Mouse (Mus musculus) kidney, embryonic 15.5 days (tissue): ENCODE measurements at regions not wholly inside any gene's neighbourhood (a gene's known extent, or its start where the extent isn't known, plus 50 kb on each side); places are given as distances from the start of the nearest gene placed in this dataset.

Experiments used
- ATAC-seq: fragments of 200-750 bp; cut with Nextera tagmentation; replicated peaks from 2 replicates; pipeline ENCODE4 v1.8.0; 2017; ENCODE audit warnings: moderate TSS enrichment; ENCODE audit not compliant: low FRiP score
- H3K27ac ChIP-seq: fragments of 300-500 bp; sonication (generic); 2 replicates; pipeline ENCODE4 v1.5.1; 2015; ENCODE audit warnings: mild to moderate bottlenecking, inconsistent platforms
- H3K27me3 ChIP-seq: fragments of 300-500 bp; sonication (generic); 2 replicates; pipeline ENCODE4 v1.6.1; 2015; ENCODE audit warnings: inconsistent platforms
- H3K36me3 ChIP-seq: fragments of 300-500 bp; sonication (generic); 2 replicates; pipeline ENCODE4 v1.6.1; 2015; ENCODE audit warnings: inconsistent platforms
- H3K4me1 ChIP-seq: fragments of 300-500 bp; sonication (generic); 2 replicates; pipeline ENCODE4 v1.6.1; 2015; ENCODE audit warnings: inconsistent platforms
- H3K4me2 ChIP-seq: fragments of 300-500 bp; sonication (generic); 2 replicates; pipeline ENCODE4 v1.6.1; 2015; ENCODE audit warnings: moderate library complexity, mild to moderate bottlenecking, inconsistent platforms
- H3K4me3 ChIP-seq: fragments of 300-500 bp; sonication (generic); replicated peaks from 2 replicates; pipeline ENCODE4 v1.5.1; 2015; ENCODE audit warnings: mild to moderate bottlenecking, inconsistent platforms
- H3K9ac ChIP-seq: fragments of 300-500 bp; sonication (generic); 2 replicates; pipeline ENCODE4 v1.6.1; 2015; ENCODE audit warnings: mild to moderate bottlenecking, inconsistent platforms
- H3K9me3 ChIP-seq: fragments of 300-500 bp; sonication (generic); replicated peaks from 2 replicates; pipeline ENCODE4 v1.6.1; 2016; ENCODE audit warnings: inconsistent platforms
- whole genome bisulfite sequencing: fragments of 180-500 bp; shearing (Covaris S2); methylation state at CpG from one replicate; pipeline ENCODE4 v1.1.7; 2015; ENCODE audit warnings: mixed read lengths; 5-methylcytosine and 5-hydroxymethylcytosine counted together

- no peak overlapping the region for H3K27ac ChIP-seq
- no peaks in the 10 kb centered on the region for H3K36me3 ChIP-seq
- no peak overlapping the region for H3K4me2 ChIP-seq
- 79% methylated on average over 4 of the region's 4 CpGs for WGBS
- H3K9me3 ChIP-seq, result no peaks in the 10 kb centered on the region
- ATAC-seq, result no peak
- no peaks in the 10 kb centered on the region for H3K4me1 ChIP-seq
- H3K27me3 ChIP-seq, result no peaks in the 10 kb centered on the region
- H3K9ac ChIP-seq, result no peak overlapping the region
- H3K4me3 ChIP-seq, result no peak overlapping the region
Observed at GRCm38 (mm10) chr3:40076824-40077223, 454.3 kb upstream of the Intu start.

- H3K4me2 ChIP-seq, result no peak overlapping the region
- ATAC-seq, result no peak
- H3K9ac ChIP-seq, result no peak overlapping the region
- no peak overlapping the region for H3K27ac ChIP-seq
- H3K36me3 ChIP-seq, result no peaks in the 10 kb centered on the region
- no peak overlapping the region for H3K4me3 ChIP-seq
- 77% methylated on average over 2 of the region's 2 CpGs for WGBS
- no peaks in the 10 kb centered on the region for H3K27me3 ChIP-seq
- no peaks in the 10 kb centered on the region for H3K9me3 ChIP-seq
- no peaks in the 10 kb centered on the region for H3K4me1 ChIP-seq
Observed at GRCm38 (mm10) chr3:40085116-40085515, 446.0 kb upstream of the Intu start.

DNA sequence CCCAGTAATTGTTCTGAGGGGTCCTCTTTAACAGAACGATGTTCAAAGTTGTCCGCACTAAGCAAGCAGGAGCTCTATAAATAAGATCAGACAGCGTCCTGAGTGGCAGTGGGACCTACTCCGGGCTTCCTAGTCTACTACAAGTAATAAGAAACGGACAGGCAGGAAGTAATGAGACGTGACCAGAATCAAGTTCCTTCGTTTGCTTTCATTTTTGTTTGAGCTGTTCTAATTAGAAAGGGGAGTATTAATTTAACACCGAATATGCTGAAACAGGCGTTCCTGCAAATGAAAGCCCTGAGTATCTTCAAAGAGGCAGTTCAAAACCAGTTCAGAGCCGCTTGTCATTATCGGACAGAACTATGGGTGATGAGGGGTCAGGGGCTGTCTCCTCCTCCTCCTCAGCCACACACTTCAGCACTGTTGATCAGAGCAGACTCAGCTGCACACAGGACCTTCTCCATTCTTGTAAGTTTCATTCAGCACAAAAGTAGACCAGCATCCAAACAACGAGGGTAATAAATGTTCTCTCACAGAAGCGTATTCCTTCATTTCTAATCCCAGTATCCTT lies 439.2 kb upstream of the Intu start:
- no peaks in the 10 kb centered on the region for H3K9me3 ChIP-seq
- WGBS, result 41% methylated on average over 13 of the region's 13 CpGs
- H3K4me1 ChIP-seq, result peaks cover 3% of the 10 kb centered on the region; the same call in 1 of the 2 replicates
- H3K36me3 ChIP-seq, result no peaks in the 10 kb centered on the region
- peak; percentile 56; the same call in 1 of the 2 replicates for ATAC-seq
- peak overlapping the region; percentile 22 for H3K4me3 ChIP-seq
- H3K9ac ChIP-seq, result no peak overlapping the region
- H3K27me3 ChIP-seq, result no peaks in the 10 kb centered on the region
- H3K27ac ChIP-seq, result no peak overlapping the region
- H3K4me2 ChIP-seq, result peak overlapping the region; percentile 44

DNA sequence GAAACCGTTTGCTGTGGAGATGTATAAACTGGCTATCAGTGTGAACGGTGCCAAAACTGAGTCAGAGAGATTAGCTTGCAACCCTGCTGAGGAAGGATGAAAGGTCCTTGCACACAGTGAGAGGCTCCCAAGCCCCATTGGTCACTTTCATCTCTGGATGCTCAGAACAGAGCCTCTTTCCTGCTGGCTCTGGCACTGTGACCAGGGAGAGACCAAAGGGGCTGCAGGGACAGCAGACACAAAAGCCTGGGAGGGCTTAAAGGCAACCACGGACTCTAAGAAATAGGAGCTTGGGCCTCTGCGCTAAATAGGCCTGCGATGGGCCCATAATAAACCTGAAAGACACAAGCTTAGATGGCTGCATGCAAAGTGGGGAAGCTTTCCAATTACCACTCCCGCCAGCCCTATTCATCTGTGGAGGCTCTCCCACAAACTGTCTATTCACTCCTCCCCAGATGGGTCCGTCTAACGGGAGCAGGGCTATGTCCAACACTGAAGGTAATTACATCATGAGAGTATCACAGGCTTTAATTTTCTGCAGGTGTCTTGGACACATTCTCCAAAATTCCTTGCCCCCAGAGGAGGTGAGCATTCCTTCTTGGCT lies 438.2 kb upstream of the Intu start:
- 67% methylated on average over 8 of the region's 8 CpGs for WGBS
- Histone ChIP-seq H3K4me1 (peaks cover 3% of the 10 kb centered on the region; the same call in 1 of the 2 replicates), H3K4me2 (no peak overlapping the region), H3K9me3 (no peaks in the 10 kb centered on the region), H3K36me3 (no peaks in the 10 kb centered on the region), H3K27me3 (no peaks in the 10 kb centered on the region), H3K27ac (no peak overlapping the region), H3K9ac (no peak overlapping the region), H3K4me3 (no peak overlapping the region)
- ATAC-seq, result no peak

DNA sequence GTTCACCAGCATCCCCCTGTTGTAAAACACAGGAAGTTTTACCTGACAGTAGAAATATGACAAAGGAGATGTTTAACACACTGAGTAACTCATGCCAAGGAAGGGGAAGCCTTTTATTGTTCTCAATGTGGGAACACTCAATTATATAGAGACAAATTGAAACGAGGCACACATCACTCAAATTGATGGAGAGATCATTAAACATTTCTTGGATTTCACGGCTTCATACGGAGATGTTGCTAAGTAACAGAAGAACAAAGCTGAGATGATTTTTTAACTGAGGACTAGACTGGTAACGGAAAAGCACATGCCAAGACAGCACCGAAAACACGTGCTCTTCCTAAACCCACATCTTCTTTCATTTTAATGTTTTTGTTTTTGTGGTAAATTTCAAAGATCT lies 437.0 kb upstream of the Intu start:
- ATAC-seq, result no peak
- Histone ChIP-seq H3K9me3 (no peaks in the 10 kb centered on the region), H3K27ac (no peak overlapping the region), H3K4me3 (no peak overlapping the region), H3K9ac (no peak overlapping the region), H3K4me2 (no peak overlapping the region), H3K36me3 (no peaks in the 10 kb centered on the region), H3K27me3 (no peaks in the 10 kb centered on the region), H3K4me1 (peaks cover 3% of the 10 kb centered on the region; the same call in 1 of the 2 replicates)
- WGBS, result 55% methylated on average over 6 of the region's 6 CpGs

DNA sequence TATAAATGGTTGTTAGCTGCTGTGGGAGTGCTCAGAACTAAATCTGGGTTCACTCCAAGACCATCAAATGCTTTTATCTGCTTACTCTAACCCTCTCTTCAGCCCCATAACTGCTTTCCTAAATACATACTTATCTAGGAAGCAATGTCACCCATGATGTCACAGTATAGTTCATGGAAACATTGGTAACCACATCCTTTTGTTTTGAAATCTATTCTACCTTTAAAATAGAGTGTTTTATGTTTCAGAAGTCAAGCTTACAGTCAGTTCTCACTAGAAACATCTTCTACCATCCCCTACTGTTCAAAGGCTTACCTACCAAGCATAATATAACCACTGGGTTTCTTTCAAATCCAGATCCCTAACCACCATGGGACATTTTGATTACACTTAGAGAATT lies 436.4 kb upstream of the Intu start:
- peaks cover 3% of the 10 kb centered on the region; the same call in 1 of the 2 replicates for H3K4me1 ChIP-seq
- no peak overlapping the region for H3K9ac ChIP-seq
- no peak overlapping the region for H3K27ac ChIP-seq
- ATAC-seq, result no peak
- H3K36me3 ChIP-seq, result no peaks in the 10 kb centered on the region
- H3K4me3 ChIP-seq, result no peak overlapping the region
- H3K27me3 ChIP-seq, result no peaks in the 10 kb centered on the region
- no peaks in the 10 kb centered on the region for H3K9me3 ChIP-seq
- H3K4me2 ChIP-seq, result no peak overlapping the region

- no peaks in the 10 kb centered on the region for H3K27me3 ChIP-seq
- H3K36me3 ChIP-seq, result no peaks in the 10 kb centered on the region
- no peak overlapping the region for H3K27ac ChIP-seq
- no peak for ATAC-seq
- H3K4me1 ChIP-seq, result no peaks in the 10 kb centered on the region
- 66% methylated on average over 4 of the region's 4 CpGs for WGBS
- no peak overlapping the region for H3K4me3 ChIP-seq
- no peak overlapping the region for H3K9ac ChIP-seq
- H3K4me2 ChIP-seq, result no peak overlapping the region
- no peaks in the 10 kb centered on the region for H3K9me3 ChIP-seq
Observed at GRCm38 (mm10) chr3:40102698-40103097, 428.4 kb upstream of the Intu start.

- no peak overlapping the region for H3K4me2 ChIP-seq
- no peaks in the 10 kb centered on the region for H3K4me1 ChIP-seq
- no peaks in the 10 kb centered on the region for H3K9me3 ChIP-seq
- H3K27ac ChIP-seq, result no peak overlapping the region
- WGBS, result 54% methylated on average over 4 of the region's 4 CpGs
- H3K9ac ChIP-seq, result no peak overlapping the region
- no peak overlapping the region for H3K4me3 ChIP-seq
- no peaks in the 10 kb centered on the region for H3K36me3 ChIP-seq
- no peak for ATAC-seq
- no peaks in the 10 kb centered on the region for H3K27me3 ChIP-seq
Observed at GRCm38 (mm10) chr3:40114811-40115210, 416.3 kb upstream of the Intu start.

DNA sequence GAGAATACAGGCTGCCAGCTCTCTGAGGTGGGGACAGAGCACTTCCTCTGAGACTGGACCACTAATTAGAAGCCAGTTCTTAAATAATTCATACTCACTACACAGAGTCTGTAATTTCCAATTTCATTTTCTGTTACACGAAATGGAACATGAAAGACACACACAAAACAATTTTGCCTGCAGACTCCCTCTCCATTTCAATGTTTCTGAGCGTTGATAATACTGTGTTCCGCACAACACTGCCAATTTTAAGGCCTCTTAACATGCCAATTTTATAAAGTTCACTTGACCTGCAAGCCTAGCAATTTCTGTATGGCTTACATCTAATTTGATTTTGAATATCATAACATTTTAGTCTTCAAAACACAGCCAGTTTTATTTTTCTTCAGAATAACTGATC lies 412.5 kb upstream of the Intu start:
- no peak overlapping the region for H3K27ac ChIP-seq
- no peak overlapping the region for H3K4me3 ChIP-seq
- H3K4me2 ChIP-seq, result no peak overlapping the region
- H3K9me3 ChIP-seq, result no peaks in the 10 kb centered on the region
- no peaks in the 10 kb centered on the region for H3K36me3 ChIP-seq
- 90% methylated on average over 3 of the region's 3 CpGs for WGBS
- H3K9ac ChIP-seq, result no peak overlapping the region
- ATAC-seq, result no peak
- peaks cover 4% of the 10 kb centered on the region; the same call in 1 of the 2 replicates for H3K4me1 ChIP-seq
- no peaks in the 10 kb centered on the region for H3K27me3 ChIP-seq

GRCm38 (mm10) chr3:40119462-40119861 lies 411.6 kb upstream of the Intu start:
- Histone ChIP-seq H3K27me3 (no peaks in the 10 kb centered on the region), H3K4me3 (no peak overlapping the region), H3K9ac (no peak overlapping the region), H3K27ac (no peak overlapping the region), H3K36me3 (no peaks in the 10 kb centered on the region), H3K9me3 (no peaks in the 10 kb centered on the region), H3K4me2 (no peak overlapping the region), H3K4me1 (peaks cover 4% of the 10 kb centered on the region; the same call in 1 of the 2 replicates)
- 68% methylated on average over 1 of the region's 1 CpGs for WGBS
- ATAC-seq, result no peak

DNA sequence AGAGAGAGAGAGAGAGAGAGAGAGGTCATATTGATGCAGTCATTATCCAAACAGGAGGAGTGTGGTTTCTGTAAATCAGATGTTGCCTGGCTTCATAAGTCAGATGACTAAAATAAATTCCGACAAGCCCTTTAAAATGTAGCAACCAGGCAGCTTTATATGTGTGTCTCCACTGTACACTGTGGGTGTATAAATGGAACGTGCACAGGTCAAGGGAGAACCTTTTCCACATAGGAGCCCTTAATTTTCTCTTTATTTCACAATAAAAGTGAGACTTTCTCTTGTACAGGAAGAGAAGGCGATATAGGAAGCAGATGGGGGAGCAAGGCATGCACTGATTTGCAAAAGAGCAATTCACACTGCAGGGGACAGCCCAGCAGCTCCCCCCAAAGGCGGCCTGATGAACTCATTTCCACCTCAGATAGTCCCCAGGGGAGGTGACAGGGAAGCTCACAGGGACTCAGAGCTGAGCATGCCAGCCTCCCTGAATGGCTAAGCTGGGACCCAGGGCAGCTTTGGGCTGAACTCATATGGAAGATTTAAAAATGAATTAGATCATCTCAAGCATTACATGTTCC lies 410.7 kb upstream of the Intu start:
- no peak overlapping the region for H3K4me3 ChIP-seq
- peak; percentile 71 for ATAC-seq

GRCm38 (mm10) chr3:40123558-40124236 lies 407.4 kb upstream of the Intu start:
- Histone ChIP-seq H3K27ac (no peak overlapping the region), H3K4me2 (no peak overlapping the region), H3K4me3 (no peak overlapping the region), H3K9ac (no peak overlapping the region), H3K36me3 (no peaks in the 10 kb centered on the region), H3K4me1 (peaks cover 4% of the 10 kb centered on the region; the same call in 1 of the 2 replicates), H3K27me3 (no peaks in the 10 kb centered on the region), H3K9me3 (no peaks in the 10 kb centered on the region)
- WGBS, result 89% methylated on average over 9 of the region's 9 CpGs
- ATAC-seq, result no peak

More for the DNA sequence above, 410.7 kb upstream of the Intu start:
- Histone ChIP-seq H3K36me3 (no peaks in the 10 kb centered on the region), H3K27me3 (no peaks in the 10 kb centered on the region), H3K4me1 (peaks cover 4% of the 10 kb centered on the region; the same call in 1 of the 2 replicates), H3K4me2 (no peak overlapping the region), H3K27ac (no peak overlapping the region), H3K9ac (no peak overlapping the region), H3K9me3 (no peaks in the 10 kb centered on the region)
- 22% methylated on average over 4 of the region's 4 CpGs for WGBS
